Mouse (Mus musculus): ENCODE measurements around the gene Cc2d1b. TPM values are rescaled to one million over a fixed set of nuclear protein-coding genes. Genes with fewer than 3 reads are reported as not detected.

Cc2d1b gene
- polyA plus RNA-seq, 1 experiment = 41.8 TPM

- no peak overlapping the region for H3K27ac ChIP-seq (ENCODE audit: insufficient read depth, low read length)
These were observed 15.0 kb downstream of the Cc2d1b start for GRCm38 (mm10) chr4:108634696-108635095.

GRCm38 (mm10) chr4:108635101-108635500 is 15.4 kb downstream of the Cc2d1b start:
- no peak for TF ChIP-seq CTCF (IDR thresholded peaks at IDR 0.05; ENCODE audit: extremely low read depth, insufficient read depth, low read length)
- TF ChIP-seq POLR2A (IDR thresholded peaks at IDR 0.05; ENCODE audit: extremely low read depth, insufficient read depth, low read length) = no peak
- Histone ChIP-seq H3K4me1 (ENCODE audit: control insufficient read depth, insufficient read depth, low read length) (no peaks in the 10 kb centered on the region; the same call in 1 of the 2 replicates), H3K4me3 (ENCODE audit: insufficient read depth, low read length) (no peak overlapping the region), H3K27ac (ENCODE audit: insufficient read depth, low read length) (no peak overlapping the region)

More at GRCm38 (mm10) chr4:108634696-108635095, 15.0 kb downstream of the Cc2d1b start:
- no peak overlapping the region for H3K4me3 ChIP-seq (ENCODE audit: insufficient read depth, low read length)
- no peak for TF ChIP-seq POLR2A (IDR thresholded peaks at IDR 0.05; ENCODE audit: extremely low read depth, insufficient read depth, low read length)
- TF ChIP-seq CTCF (IDR thresholded peaks at IDR 0.05; ENCODE audit: extremely low read depth, insufficient read depth, low read length) = no peak
- H3K4me1 ChIP-seq (ENCODE audit: control insufficient read depth, insufficient read depth, low read length) = no peaks in the 10 kb centered on the region; the same call in 1 of the 2 replicates

- no peak overlapping the region for H3K27ac ChIP-seq (ENCODE audit: insufficient read depth, low read length)
- no peak for TF ChIP-seq POLR2A (IDR thresholded peaks at IDR 0.05; ENCODE audit: extremely low read depth, insufficient read depth, low read length)
- no peak for TF ChIP-seq CTCF (IDR thresholded peaks at IDR 0.05; ENCODE audit: extremely low read depth, insufficient read depth, low read length)
- no peak overlapping the region for H3K4me3 ChIP-seq (ENCODE audit: insufficient read depth, low read length)
- no peaks in the 10 kb centered on the region for H3K4me1 ChIP-seq (ENCODE audit: control insufficient read depth, insufficient read depth, low read length)
These were observed 18.0 kb downstream of the Cc2d1b start for GRCm38 (mm10) chr4:108637721-108638120.

GRCm38 (mm10) chr4:108638752-108639151 is 19.0 kb downstream of the Cc2d1b start:
- Histone ChIP-seq H3K4me1 (ENCODE audit: control insufficient read depth, insufficient read depth, low read length) (no peaks in the 10 kb centered on the region), H3K27ac (ENCODE audit: insufficient read depth, low read length) (no peak overlapping the region), H3K4me3 (ENCODE audit: insufficient read depth, low read length) (no peak overlapping the region)
- TF ChIP-seq CTCF (IDR thresholded peaks at IDR 0.05; ENCODE audit: extremely low read depth, insufficient read depth, low read length) = no peak
- no peak for TF ChIP-seq POLR2A (IDR thresholded peaks at IDR 0.05; ENCODE audit: extremely low read depth, insufficient read depth, low read length)

- H3K27ac ChIP-seq (ENCODE audit: insufficient read depth, low read length) = no peak overlapping the region
- TF ChIP-seq CTCF (IDR thresholded peaks at IDR 0.05; ENCODE audit: extremely low read depth, insufficient read depth, low read length) (peak; percentile 39), POLR2A (IDR thresholded peaks at IDR 0.05; ENCODE audit: extremely low read depth, insufficient read depth, low read length) (no peak)
- no peaks in the 10 kb centered on the region for H3K4me1 ChIP-seq (ENCODE audit: control insufficient read depth, insufficient read depth, low read length)
- H3K4me3 ChIP-seq (ENCODE audit: insufficient read depth, low read length) = no peak overlapping the region
These were observed 44.7 kb downstream of the Cc2d1b start for GRCm38 (mm10) chr4:108664407-108664806.

Other genes with a start within 250 kb of the Cc2d1b start
- 0.29 TPM in 1 of 2 replicates, not detected in the other for gene Shisal2a, start 236.6 kb upstream of the Cc2d1b start, polyA plus RNA-seq (2012; rRNA removed)
- gene Gpx7, start 213.0 kb upstream of the Cc2d1b start, polyA plus RNA-seq (2012; rRNA removed) = 7.5 and 7.8 TPM in 2 replicates
- 62.3 and 65.6 TPM in 2 replicates for gene Tut4, start 160.5 kb upstream of the Cc2d1b start, polyA plus RNA-seq (2012; rRNA removed)
- 27.8 and 28.8 TPM in 2 replicates for gene Prpf38a, start 40.6 kb upstream of the Cc2d1b start, polyA plus RNA-seq (2012; rRNA removed)
- gene Orc1, start 40.5 kb upstream of the Cc2d1b start, polyA plus RNA-seq (2012; rRNA removed) = 0.15 and 0.21 TPM in 2 replicates
- gene 3110021N24Rik, start 99.7 kb downstream of the Cc2d1b start, polyA plus RNA-seq (2012; rRNA removed) = 0.48 and 0.51 TPM in 2 replicates
- 23.6 and 24.2 TPM in 2 replicates for gene Zfyve9, start 160.9 kb downstream of the Cc2d1b start, polyA plus RNA-seq (2012; rRNA removed)
- 81.4 and 82.5 TPM in 2 replicates for gene Btf3l4, start 213.7 kb downstream of the Cc2d1b start, polyA plus RNA-seq (2012; rRNA removed)
- gene Txndc12, start 214.7 kb downstream of the Cc2d1b start, polyA plus RNA-seq (2012; rRNA removed) = 42.5 and 43.9 TPM in 2 replicates
- gene Kti12, start 227.8 kb downstream of the Cc2d1b start, polyA plus RNA-seq (2012; rRNA removed) = 18.3 and 18.4 TPM in 2 replicates
- 0.32 TPM in 1 of 2 replicates, not detected in the other for gene A730015C16Rik, start 228.7 kb downstream of the Cc2d1b start, polyA plus RNA-seq (2012; rRNA removed)